Comparison of ENCODE assay signal across 9 mouse cellular contexts in genomic region chr2:166592034-166592912, GRCm38 (mm10).
A peak's percentile ranks its signal among the peaks of the same experiment; 100 is the strongest.
DNase-seq lines count a peak whose midpoint lies in the region; ATAC-seq and TF ChIP-seq lines count a peak whose summit lies in the region.
"Had no signal": no experiment of that assay in that cellular context is flagged by ENCODE, and none has a peak within 500 bp of the region (broad histone marks: within the 10 kb centered on the region; RNA-seq: fewer than 3 reads in every experiment).

No protein-coding gene starts in this region.

- no peaks in the 10 kb centered on the region for H3K27me3 ChIP-seq in Patski
- H3K27me3 ChIP-seq in cerebellum, adult 2 months (ENCODE audit: control insufficient read depth, insufficient read depth, low read length) = no peaks in the 10 kb centered on the region
- no peaks in the 10 kb centered on the region for H3K27me3 ChIP-seq in hindbrain, postnatal 0 days (ENCODE audit: insufficient read depth, low read length)
- H3K27me3 ChIP-seq in midbrain, embryonic 12.5 days = no peaks in the 10 kb centered on the region

- H3K4me3 ChIP-seq in cerebellum, adult 2 months (replicated peaks; ENCODE audit: insufficient read depth, low read depth, low read length) = no peak overlapping the region
- no peak overlapping the region for H3K4me3 ChIP-seq in hindbrain, postnatal 0 days (ENCODE audit: low read length)
- H3K4me3 ChIP-seq in midbrain, embryonic 12.5 days = no peak overlapping the region
- H3K4me3 ChIP-seq: myocyte had no signal

- TF ChIP-seq POLR2A in cerebellum, adult 2 months (IDR thresholded peaks at IDR 0.05; ENCODE audit: borderline replicate concordance, insufficient read depth, low read length) = no peak

- WGBS in cerebellum, adult 2 months = 30% methylated on average over 21 of the region's 21 CpGs
- 41% methylated on average over 21 of the region's 21 CpGs for WGBS in hindbrain, postnatal 0 days
- WGBS in midbrain, embryonic 12.5 days = 45% methylated on average over 21 of the region's 21 CpGs

- no peak overlapping the region for H3K27ac ChIP-seq in cerebellum, adult 2 months (ENCODE audit: insufficient read depth, low read length)
- H3K27ac ChIP-seq in hindbrain, postnatal 0 days = no peak overlapping the region
- H3K27ac ChIP-seq in midbrain, embryonic 12.5 days (replicated peaks) = no peak overlapping the region

- H3K9ac ChIP-seq in hindbrain, postnatal 0 days (replicated peaks; ENCODE audit: low read length) = no peak overlapping the region
- no peak overlapping the region for H3K9ac ChIP-seq in midbrain, embryonic 12.5 days (replicated peaks)

- CTCF ChIA-PET in Patski (lab: Charles Lee) = interaction anchor here (0.7 to 2.1 kb wide), 14 partner anchors 9 to 270 kb away, joined by 3 to 14 read pairs (median 4); no protein-coding TSS in a partner anchor

- POLR2A ChIA-PET in Patski (lab: Charles Lee) = no interaction called here

- ATAC-seq in Patski = peak; percentile 24
- ATAC-seq in hindbrain, postnatal 0 days = peak; percentile 60
- ATAC-seq in midbrain, embryonic 12.5 days (ENCODE audit: low FRiP score, low read depth) = peak; percentile 60; the same call in 1 of the 2 replicates
- ATAC-seq in inflammation-experienced regulatory T-cells, adult 6 months = no peak

- 0 out of 2 replicates have a peak, but pooled peaks cover 5% of the 10 kb centered on the region for H3K4me1 ChIP-seq in cerebellum, adult 2 months (ENCODE audit: control insufficient read depth, insufficient read depth, low read length)
- no peaks in the 10 kb centered on the region for H3K4me1 ChIP-seq in hindbrain, postnatal 0 days (ENCODE audit: insufficient read depth, low read length)
- H3K4me1 ChIP-seq in midbrain, embryonic 12.5 days = no peaks in the 10 kb centered on the region

- no peak overlapping the region for H3K4me2 ChIP-seq in hindbrain, postnatal 0 days (ENCODE audit: low read depth, low read length)
- no peak overlapping the region for H3K4me2 ChIP-seq in midbrain, embryonic 12.5 days (replicated peaks)

- H3K36me3 ChIP-seq in hindbrain, postnatal 0 days (ENCODE audit: insufficient read depth, low read length) = no peaks in the 10 kb centered on the region
- peaks cover 25% of the 10 kb centered on the region; the same call in 1 of the 2 replicates for H3K36me3 ChIP-seq in midbrain, embryonic 12.5 days

- in situ Hi-C loops in Patski (cut with MboI; ENCODE audit: low pct_unique_long_range_greater_than_20kb) = loop anchor here (5.0 kb wide), 1 partner anchor 185 kb away; no protein-coding TSS in a partner anchor

- no peak for DNase-seq in Patski (ENCODE audit: low read depth, low spot score)
- peak; percentile 76 to 89 for DNase-seq in cerebellum, adult 2 months
- DNase-seq in frontal cortex, adult 2 months (ENCODE audit: extremely low spot score in 1 of 2, low spot score in 1 of 2) = peak; percentile 45 to 91
- peak; percentile 83 for DNase-seq in hindbrain, postnatal 0 days (ENCODE audit: low spot score)
- DNase-seq in left cerebral cortex, adult 8-10 months (ENCODE audit: low spot score in 2 of 2) = peak; percentile 64 to 84
- DNase-seq in skeletal muscle tissue, adult 2 months (ENCODE audit: low read depth, low spot score) = peak; percentile 67

- TF ChIP-seq CTCF in Patski (IDR thresholded peaks at IDR 0.05) = no peak
- TF ChIP-seq CTCF in cerebellum, adult 2 months (IDR thresholded peaks at IDR 0.05; ENCODE audit: borderline replicate concordance, insufficient read depth, low read depth, low read length) = peak; percentile 99
- peak; percentile 99 for TF ChIP-seq CTCF in hindbrain, postnatal 0 days (IDR thresholded peaks at IDR 0.05; ENCODE audit: low read depth)

- no peaks in the 10 kb centered on the region for H3K9me3 ChIP-seq in hindbrain, postnatal 0 days (ENCODE audit: low read length)
- no peaks in the 10 kb centered on the region for H3K9me3 ChIP-seq in midbrain, embryonic 12.5 days
